Mouse (Mus musculus): ENCODE results near the gene Prrt1. TPM values are rescaled to one million over a fixed set of nuclear protein-coding genes. Genes with fewer than 3 reads are reported as not detected.

Prrt1 gene
- total and polyA plus RNA-seq, 3 experiments: not detected

DNA sequence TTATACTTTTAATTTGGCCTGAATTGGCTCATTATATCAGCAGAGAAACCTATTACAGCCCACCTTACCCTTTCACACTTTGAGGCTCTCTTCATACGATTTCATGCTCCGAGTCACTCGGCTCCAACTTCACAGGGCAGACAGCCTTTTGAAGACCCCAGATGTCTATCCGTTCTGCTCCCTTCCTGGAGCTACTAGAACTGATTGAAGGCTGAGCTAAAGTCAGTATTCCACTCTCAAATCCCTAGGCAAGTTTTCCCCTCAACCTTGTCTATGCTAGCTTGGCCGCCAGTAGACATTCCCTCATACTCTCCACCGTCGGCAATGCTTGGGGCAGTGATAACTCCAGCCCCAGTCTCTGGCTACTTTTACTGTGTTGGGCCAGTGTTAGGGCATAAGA, 40.1 kb upstream of the Prrt1 start:
- no peak for TF ChIP-seq JUND (conservative IDR thresholded peaks at IDR 0.05; ENCODE audit: low read depth, low read length)
- TF ChIP-seq SMC3 (IDR thresholded peaks at IDR 0.05; ENCODE audit: low read depth, low read length): no peak
- no peak for TF ChIP-seq ZMIZ1 (IDR thresholded peaks at IDR 0.05; ENCODE audit: low read depth, low read length)
- TF ChIP-seq ETS1 (conservative IDR thresholded peaks at IDR 0.05; ENCODE audit: low read depth, low read length): no peak
- no peak for TF ChIP-seq EP300 (IDR thresholded peaks at IDR 0.05; ENCODE audit: low read length)
- TF ChIP-seq PAX5 (IDR thresholded peaks at IDR 0.05; ENCODE audit: low read length): no peak
- no peak for TF ChIP-seq E2F4 (IDR thresholded peaks at IDR 0.05; ENCODE audit: insufficient replicate concordance, low read depth, low read length)
- no peak for TF ChIP-seq POLR2A (IDR thresholded peaks at IDR 0.05; ENCODE audit: low read depth, low read length)
- no peak for TF ChIP-seq RCOR1 (conservative IDR thresholded peaks at IDR 0.05; ENCODE audit: low read depth, low read length)
- no peak for TF ChIP-seq RAD21 (IDR thresholded peaks at IDR 0.05; ENCODE audit: low read depth, low read length)
- no peak for TF ChIP-seq KAT2A (IDR thresholded peaks at IDR 0.05; ENCODE audit: insufficient replicate concordance, low read length)
- TF ChIP-seq NELFE (IDR thresholded peaks at IDR 0.05; ENCODE audit: low read depth, low read length): no peak; the same call in 1 of the 2 replicates
- no peak for TF ChIP-seq MEF2A (IDR thresholded peaks at IDR 0.05; ENCODE audit: borderline replicate concordance, low read depth, low read length)
- TF ChIP-seq UBTF (IDR thresholded peaks at IDR 0.05; ENCODE audit: low read depth, low read length): no peak
- TF ChIP-seq SIN3A (IDR thresholded peaks at IDR 0.05; ENCODE audit: low read length): no peak
- Histone ChIP-seq H3K4me1 (ENCODE audit: control insufficient read depth in 1 of 2, insufficient read depth in 2 of 2) (peaks cover 8 to 44% of the 10 kb centered on the region in 2 experiments; a peak in 2 of 4 replicates), H3K36me3 (replicated peaks in 1 of 2; ENCODE audit: control insufficient read depth in 1 of 2, insufficient read depth in 1 of 2, low read length in 1 of 2) (peaks cover 5 to 10% of the 10 kb centered on the region in 2 experiments), H3K79me2 (replicated peaks; ENCODE audit: control insufficient read depth, extremely low read depth, insufficient read depth, poor library complexity, severe bottlenecking) (no peaks in the 10 kb centered on the region; the same call in 1 of the 2 replicates), H3K27ac (ENCODE audit: insufficient read depth, low read depth) (peak overlapping the region; percentile 7; the same call in 1 of the 2 replicates), H3K27me3 (replicated peaks) (no peaks in the 10 kb centered on the region), H3K4me3 (replicated peaks in 1 of 3; ENCODE audit: low read depth in 2 of 3, low read length in 2 of 3, poor library complexity in 1 of 3) (peak overlapping the region; percentile 51 to 88 (median 82)), H3K4me2 (ENCODE audit: insufficient read depth, low read depth, poor library complexity, severe bottlenecking) (peak overlapping the region; percentile 73), H3K9ac (ENCODE audit: insufficient read depth, low read depth) (peak overlapping the region; percentile 67), H3K9me3 (replicated peaks; ENCODE audit: low read length) (no peaks in the 10 kb centered on the region)
- dilution Hi-C loops (cut with MboI; ENCODE audit: extremely low pct_ligation_motif_present, extremely low pct_unique_long_range_greater_than_20kb, low sequenced_read_pairs): no loop called here
- DNase-seq (ENCODE audit: extremely low read depth): no peak
- in situ Hi-C loops (cut with MboI; ENCODE audit: low pct_ligation_motif_present, low pct_unique_long_range_greater_than_20kb, low sequenced_read_pairs): no loop called here

DNA sequence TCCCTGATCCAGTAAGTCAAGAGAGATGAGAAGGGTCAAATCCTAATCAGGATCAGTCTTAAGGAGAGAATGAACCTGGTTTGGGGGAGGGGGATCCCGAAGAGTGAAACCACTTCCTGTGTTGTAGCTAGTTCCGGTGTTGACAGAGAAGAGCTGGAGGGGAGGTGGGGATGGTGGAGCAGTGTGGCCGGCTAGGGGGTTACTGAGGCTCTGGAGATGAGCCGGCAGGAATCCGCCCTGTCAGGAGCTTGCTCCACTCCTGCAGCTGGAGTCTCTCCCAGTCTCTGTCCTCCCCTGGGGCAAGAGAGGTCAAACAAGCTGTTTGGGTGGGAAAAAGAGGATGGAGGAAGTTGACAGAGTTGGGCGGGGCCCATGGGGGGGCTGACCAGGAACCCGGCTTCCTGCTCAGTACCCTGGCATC, 39.6 kb upstream of the Prrt1 start, which contains the start of gene Gpsm3:
TSS of gene Gpsm3 (plus strand) at position 126 of the 421 bp plus-strand sequence.
- H3K27me3 ChIP-seq (replicated peaks): no peaks in the 10 kb centered on the region
- H3K36me3 ChIP-seq (replicated peaks in 1 of 2; ENCODE audit: control insufficient read depth in 1 of 2, insufficient read depth in 1 of 2, low read length in 1 of 2): peaks cover 6 to 15% of the 10 kb centered on the region in 2 experiments
- H3K27ac ChIP-seq (ENCODE audit: insufficient read depth, low read depth): peak within 1 kb of the TSS; percentile 85
- dilution Hi-C loops (cut with MboI; ENCODE audit: extremely low pct_ligation_motif_present, extremely low pct_unique_long_range_greater_than_20kb, low sequenced_read_pairs) (no loop called here), in situ Hi-C loops (cut with MboI; ENCODE audit: low pct_ligation_motif_present, low pct_unique_long_range_greater_than_20kb, low sequenced_read_pairs) (no loop called here)
- H3K79me2 ChIP-seq (replicated peaks; ENCODE audit: control insufficient read depth, extremely low read depth, insufficient read depth, poor library complexity, severe bottlenecking): no peaks in the 10 kb centered on the region; the same call in 1 of the 2 replicates
- peak within 1 kb of the TSS; percentile 73 for H3K4me2 ChIP-seq (ENCODE audit: insufficient read depth, low read depth, poor library complexity, severe bottlenecking)
- H3K9me3 ChIP-seq (replicated peaks; ENCODE audit: low read length): no peaks in the 10 kb centered on the region
- H3K4me3 ChIP-seq (replicated peaks in 1 of 3; ENCODE audit: low read depth in 2 of 3, low read length in 2 of 3, poor library complexity in 1 of 3): peak within 1 kb of the TSS; percentile 51 to 88 (median 82)
- DNase-seq (ENCODE audit: extremely low read depth): peak; percentile 60
- H3K9ac ChIP-seq (ENCODE audit: insufficient read depth, low read depth): peak within 1 kb of the TSS; percentile 67
- peaks cover 8 to 47% of the 10 kb centered on the region in 2 experiments; a peak in 2 of 4 replicates for H3K4me1 ChIP-seq (ENCODE audit: control insufficient read depth in 1 of 2, insufficient read depth in 2 of 2)
- TF ChIP-seq SMC3 (IDR thresholded peaks at IDR 0.05; ENCODE audit: low read depth, low read length) (no peak), EP300 (IDR thresholded peaks at IDR 0.05; ENCODE audit: low read length) (no peak), MAZ (IDR thresholded peaks at IDR 0.05; ENCODE audit: low read depth, low read length) (peak; percentile 75), MAFK (IDR thresholded peaks at IDR 0.05; ENCODE audit: insufficient replicate concordance, low read length) (no peak), ZNF384 (IDR thresholded peaks at IDR 0.05; ENCODE audit: low read depth, low read length) (no peak), USF1 (IDR thresholded peaks at IDR 0.05; ENCODE audit: low read depth, low read length) (no peak), ETS1 (conservative IDR thresholded peaks at IDR 0.05; ENCODE audit: low read depth, low read length) (peak; percentile 24; the same call in 1 of the 2 replicates), MAX (IDR thresholded peaks at IDR 0.05; ENCODE audit: low read length) (no peak), ZKSCAN1 (IDR thresholded peaks at IDR 0.05; ENCODE audit: borderline replicate concordance, low read depth, low read length) (no peak), JUN (IDR thresholded peaks at IDR 0.05; ENCODE audit: insufficient read depth, low read depth, low read length) (no peak), RAD21 (IDR thresholded peaks at IDR 0.05; ENCODE audit: low read depth, low read length) (no peak), HCFC1 (IDR thresholded peaks at IDR 0.05; ENCODE audit: low read depth, low read length) (peak; percentile 68), UBTF (IDR thresholded peaks at IDR 0.05; ENCODE audit: low read depth, low read length) (no peak), TCF12 (IDR thresholded peaks at IDR 0.05; ENCODE audit: low read depth, low read length) (peak; percentile 47; the same call in 1 of the 2 replicates), MEF2A (IDR thresholded peaks at IDR 0.05; ENCODE audit: borderline replicate concordance, low read depth, low read length) (no peak), CHD2 (IDR thresholded peaks at IDR 0.05; ENCODE audit: low read length) (peak; percentile 75), TBP (conservative IDR thresholded peaks at IDR 0.05; ENCODE audit: low read depth, low read length) (0 out of 2 replicates have a peak, but pooled peaks have one; percentile 33), ZMIZ1 (IDR thresholded peaks at IDR 0.05; ENCODE audit: low read depth, low read length) (peak; percentile 59; the same call in 1 of the 2 replicates), SIN3A (IDR thresholded peaks at IDR 0.05; ENCODE audit: low read length) (peak; percentile 92; the same call in 1 of the 2 replicates), GABPA (IDR thresholded peaks at IDR 0.05; ENCODE audit: insufficient replicate concordance, low read depth, low read length) (no peak), POLR2AphosphoS2 (IDR thresholded peaks at IDR 0.05; ENCODE audit: low read depth, low read length) (no peak), PAX5 (IDR thresholded peaks at IDR 0.05; ENCODE audit: low read length) (no peak), IRF4 (IDR thresholded peaks at IDR 0.05; ENCODE audit: low read depth, low read length) (peak; percentile 49; the same call in 1 of the 2 replicates), MYC (IDR thresholded peaks at IDR 0.05; ENCODE audit: low read depth, low read length) (no peak)
